Mouse (Mus musculus): Measurements from ENCODE around the gene Stat2.
"Not testable (repeated sequence)": the region's sequence is repeated elsewhere in the genome, so short reads cannot be mapped to it uniquely, and the experiment has no call there.

Gene Stat2

GRCm38 (mm10) chr10:128259946-128260345, 10.4 kb upstream of the Stat2 start:
- no peak for DNase-seq

DNA sequence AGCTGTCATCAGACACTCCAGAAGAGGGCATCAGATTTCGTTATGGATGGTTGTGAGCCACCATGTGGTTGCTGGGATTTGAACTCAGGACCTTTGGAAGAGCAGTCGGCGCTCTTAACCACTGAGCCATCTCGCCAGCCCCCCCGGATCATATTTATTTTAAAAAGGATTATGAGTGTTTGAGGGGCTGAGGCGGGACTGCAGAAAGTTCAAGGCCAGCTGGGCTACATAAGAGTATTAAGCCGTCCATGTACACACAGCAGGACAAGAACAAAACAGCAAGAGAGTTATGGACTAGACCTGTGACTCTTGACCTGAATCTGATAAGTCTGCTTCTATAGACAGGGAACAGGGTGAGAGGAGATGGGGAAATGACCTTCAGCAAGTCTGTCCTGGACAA, 10.0 kb upstream of the Stat2 start:
- DNase-seq: not testable (repeated sequence)

DNA sequence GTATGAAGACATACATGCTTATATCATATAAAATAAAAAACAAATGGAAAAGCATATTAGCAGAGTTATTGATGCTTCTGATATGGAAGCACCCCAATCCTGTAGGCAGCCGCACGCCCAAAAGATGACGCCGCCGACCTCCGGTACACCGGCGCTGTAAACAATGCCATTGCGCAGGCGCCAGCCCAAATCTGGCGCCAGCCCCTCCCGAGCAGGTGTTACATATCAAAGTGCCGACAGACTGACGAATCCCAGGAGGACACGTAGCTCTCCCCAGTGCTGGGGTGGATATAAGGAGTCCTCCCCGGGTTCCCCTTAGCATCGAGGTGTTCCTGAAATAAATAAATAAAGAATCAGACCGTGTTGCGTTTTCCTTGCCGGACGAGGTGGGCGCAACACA, 8.1 kb upstream of the Stat2 start:
- no peak for DNase-seq

DNA sequence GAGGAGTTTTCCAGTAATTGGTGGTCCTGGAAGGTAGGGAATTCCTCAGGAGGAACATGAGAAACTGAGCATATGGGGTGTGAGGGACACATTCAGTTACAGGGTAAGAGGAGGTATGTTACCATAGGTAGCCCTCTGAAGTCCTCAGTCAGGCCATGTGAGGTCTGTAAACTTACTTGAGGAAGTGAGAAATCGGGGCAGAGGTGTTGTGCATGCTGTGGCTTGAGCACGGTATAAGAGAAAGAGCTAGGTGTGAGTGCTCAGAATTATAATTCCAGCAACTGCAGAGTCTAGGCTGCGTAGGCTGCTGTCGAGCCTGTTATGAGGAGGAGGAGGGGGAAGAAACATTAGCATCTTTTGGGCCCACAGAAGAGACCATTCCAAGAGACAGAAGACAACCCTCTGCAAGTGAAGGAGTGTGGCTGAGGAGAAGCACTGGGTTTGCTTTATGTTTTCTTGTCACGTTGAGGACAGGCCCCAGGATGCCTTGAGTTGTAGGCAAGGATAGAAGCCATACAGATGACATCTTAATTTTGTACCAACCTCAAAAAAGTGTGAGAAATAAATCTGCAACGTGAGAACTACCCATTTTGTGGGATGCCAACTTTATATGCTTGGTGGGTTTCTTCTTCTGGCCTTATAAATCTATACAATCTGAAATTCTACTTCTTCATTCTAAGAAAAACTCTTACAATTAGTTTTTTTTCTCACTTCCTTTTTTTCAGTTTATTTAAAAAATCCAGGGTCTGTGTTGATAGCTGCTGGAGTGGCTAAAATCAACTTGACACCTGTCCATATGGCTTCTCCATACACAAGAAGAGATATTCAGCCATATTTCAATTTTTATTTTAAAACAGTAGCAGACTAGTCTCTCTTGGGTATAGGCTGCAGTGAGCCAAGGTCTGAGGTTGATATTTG, 6.7 kb upstream of the Stat2 start:
- no peak for DNase-seq

DNA sequence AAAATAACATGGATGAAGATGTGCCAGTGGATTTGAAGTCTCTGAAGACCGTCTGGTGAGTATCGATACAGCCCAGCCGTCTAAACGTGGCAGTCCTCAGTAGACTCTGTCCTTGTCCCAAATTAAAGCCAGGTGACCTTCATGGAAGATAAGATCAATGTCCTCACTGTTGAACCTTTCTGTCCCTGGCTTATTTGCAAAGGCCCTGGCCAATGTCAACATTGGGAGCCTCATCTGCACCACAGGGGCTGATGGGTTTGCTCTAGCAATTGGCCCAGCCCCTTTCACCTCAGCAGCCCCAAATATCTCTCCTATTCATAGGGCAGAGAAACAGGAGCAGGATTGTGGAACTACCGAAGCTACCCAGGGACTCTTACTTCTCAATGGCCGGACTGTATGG, 2.0 kb upstream of the Stat2 start, which contains the start of gene Apof:
Apof (plus strand) TSS at position 301 of the 400 bp plus-strand sequence.
- no peak for DNase-seq

GRCm38 (mm10) chr10:128269206-128269910, 1.0 kb upstream of the Stat2 start:
- DNase-seq: no peak

DNA sequence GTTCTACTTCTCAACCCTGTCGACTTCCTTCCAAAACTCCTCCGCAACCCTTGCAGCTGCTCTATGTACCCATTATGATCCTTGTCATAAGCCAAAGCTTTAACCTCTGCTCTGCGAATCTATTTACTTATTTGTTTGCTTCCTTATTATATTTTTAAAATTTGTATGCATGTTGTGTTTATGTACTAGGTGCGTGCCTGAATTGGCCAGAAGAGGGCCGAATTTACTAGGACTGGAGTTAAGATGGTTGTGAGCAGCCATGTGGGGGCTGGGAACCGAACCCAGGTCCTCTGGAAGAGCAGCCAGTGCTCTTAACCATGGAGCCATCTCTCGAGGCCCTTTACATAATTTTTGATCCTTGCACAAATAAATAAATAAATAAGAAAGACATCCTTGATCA, 507 bp downstream of the Stat2 start:
- no peak for DNase-seq

GRCm38 (mm10) chr10:128271883-128272282, 1.5 kb downstream of the Stat2 start:
- DNase-seq: peak; percentile 40

DNA sequence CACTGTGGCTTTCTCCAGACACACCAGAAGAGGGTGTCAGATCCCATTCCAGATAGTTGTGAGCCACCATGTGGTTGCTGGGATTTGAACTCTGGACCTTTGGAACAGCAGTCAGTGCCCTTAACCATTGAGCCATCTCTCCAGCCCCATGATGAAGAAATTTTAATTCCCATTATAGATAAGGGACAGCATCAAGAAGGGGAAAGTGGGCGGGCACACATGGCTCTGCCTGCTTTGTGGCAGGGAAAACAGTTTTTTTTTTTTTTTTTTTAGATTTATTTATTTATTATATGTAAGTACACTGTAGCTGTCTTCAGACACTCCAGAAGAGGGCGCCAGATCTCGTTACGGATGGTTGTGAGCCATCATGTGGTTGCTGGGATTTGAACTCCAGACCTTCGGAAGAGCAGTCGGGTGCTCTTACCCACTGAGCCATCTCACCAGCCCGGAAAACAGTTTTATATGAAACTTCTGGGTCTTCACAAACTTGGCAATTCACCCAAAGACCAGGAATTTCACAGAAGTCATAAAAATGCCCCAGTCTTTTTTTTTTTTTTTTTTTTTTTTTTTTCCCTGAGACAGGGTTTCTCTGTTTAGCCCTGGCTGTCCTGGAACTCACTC, 2.6 kb downstream of the Stat2 start:
- not testable (repeated sequence) for DNase-seq

DNA sequence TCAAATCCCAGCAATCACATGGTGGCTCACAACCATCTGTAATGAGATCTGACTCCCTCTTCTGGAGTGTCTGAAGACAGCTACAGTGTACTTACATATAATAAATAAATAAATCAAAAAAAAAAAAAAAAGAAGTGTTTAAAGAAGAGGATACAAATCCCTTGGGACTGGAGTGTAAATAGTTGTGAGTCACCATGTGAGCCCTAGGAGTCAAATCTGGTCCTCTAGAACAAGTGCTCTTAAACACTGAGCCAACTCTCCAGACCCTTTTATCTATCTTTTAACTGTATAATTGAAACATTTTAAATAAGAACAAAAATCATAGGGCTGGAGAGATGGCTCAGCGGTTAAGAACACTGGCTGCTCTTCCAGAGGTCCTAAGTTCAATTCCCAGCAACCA, 5.0 kb downstream of the Stat2 start:
- not testable (repeated sequence) for DNase-seq

DNA sequence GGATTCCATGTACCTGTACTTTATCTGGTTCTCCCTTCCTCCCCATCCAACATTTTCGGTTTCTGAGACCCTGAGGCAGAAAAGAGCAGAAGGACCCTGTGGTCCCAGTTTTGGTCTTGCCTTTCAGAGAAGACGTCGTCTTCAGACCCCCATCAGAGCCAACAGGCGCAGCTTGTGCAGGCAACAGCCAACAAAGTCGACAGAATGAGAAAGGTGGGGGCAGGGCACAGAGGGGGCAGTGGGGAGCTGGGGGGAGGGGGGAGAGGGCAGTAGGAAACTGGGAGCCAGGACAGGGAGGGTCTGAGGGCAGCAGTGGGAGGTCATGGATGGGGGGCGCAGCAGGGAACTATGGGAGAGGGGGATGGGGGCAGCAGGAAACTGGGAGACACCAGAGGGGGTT, 7.8 kb downstream of the Stat2 start:
- DNase-seq: no peak

GRCm38 (mm10) chr10:128280943-128281342, 10.6 kb downstream of the Stat2 start:
- DNase-seq: peak; percentile 56

DNA sequence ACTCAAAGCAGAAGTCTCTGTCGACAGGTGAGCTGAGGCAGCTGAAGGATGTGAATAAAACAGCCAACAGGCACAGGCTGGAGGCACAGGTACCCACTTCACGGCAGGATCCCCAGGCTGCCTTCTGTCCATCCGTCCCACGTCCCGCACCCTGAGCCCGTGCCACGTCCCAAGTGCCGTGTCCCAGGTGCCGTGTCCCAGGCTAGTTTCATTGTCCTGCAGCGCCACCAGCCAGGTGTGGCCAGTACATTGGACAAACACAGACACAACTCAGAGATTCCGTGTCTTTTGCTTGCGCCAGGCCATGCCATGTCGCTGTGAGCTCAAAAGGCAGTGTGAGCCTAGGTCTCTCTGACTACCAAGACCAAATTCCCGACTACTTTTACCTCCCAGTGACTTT, 11.3 kb downstream of the Stat2 start:
- no peak for DNase-seq

DNA sequence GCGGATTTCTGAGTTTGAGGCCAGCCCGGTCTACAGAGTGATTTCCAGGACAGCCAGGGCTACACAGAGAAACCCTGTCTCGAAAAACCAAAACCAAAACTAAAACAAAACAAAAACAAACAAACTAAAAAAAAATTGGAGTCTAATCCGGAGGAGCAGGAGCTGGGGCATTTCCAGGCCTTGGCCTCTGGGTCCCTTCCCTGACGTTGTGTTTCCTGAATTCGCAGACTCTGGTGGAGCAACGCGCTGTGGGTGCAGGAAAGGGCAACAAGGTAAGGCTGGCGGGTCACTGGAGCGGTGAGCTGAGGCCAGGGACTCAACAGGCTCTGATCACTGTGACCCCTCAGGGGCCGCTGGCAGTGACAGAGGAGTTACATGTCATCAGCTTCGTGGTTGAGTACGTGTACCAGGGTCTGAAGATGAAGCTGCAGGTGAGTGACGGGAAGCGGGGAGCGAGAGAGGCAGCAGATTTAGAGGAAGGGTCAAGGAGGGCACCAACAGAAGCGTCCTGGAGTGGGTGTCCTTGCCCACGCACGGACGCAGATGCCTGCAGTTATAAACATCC, 12.6 kb downstream of the Stat2 start:
- DNase-seq: peak; percentile 33

DNA sequence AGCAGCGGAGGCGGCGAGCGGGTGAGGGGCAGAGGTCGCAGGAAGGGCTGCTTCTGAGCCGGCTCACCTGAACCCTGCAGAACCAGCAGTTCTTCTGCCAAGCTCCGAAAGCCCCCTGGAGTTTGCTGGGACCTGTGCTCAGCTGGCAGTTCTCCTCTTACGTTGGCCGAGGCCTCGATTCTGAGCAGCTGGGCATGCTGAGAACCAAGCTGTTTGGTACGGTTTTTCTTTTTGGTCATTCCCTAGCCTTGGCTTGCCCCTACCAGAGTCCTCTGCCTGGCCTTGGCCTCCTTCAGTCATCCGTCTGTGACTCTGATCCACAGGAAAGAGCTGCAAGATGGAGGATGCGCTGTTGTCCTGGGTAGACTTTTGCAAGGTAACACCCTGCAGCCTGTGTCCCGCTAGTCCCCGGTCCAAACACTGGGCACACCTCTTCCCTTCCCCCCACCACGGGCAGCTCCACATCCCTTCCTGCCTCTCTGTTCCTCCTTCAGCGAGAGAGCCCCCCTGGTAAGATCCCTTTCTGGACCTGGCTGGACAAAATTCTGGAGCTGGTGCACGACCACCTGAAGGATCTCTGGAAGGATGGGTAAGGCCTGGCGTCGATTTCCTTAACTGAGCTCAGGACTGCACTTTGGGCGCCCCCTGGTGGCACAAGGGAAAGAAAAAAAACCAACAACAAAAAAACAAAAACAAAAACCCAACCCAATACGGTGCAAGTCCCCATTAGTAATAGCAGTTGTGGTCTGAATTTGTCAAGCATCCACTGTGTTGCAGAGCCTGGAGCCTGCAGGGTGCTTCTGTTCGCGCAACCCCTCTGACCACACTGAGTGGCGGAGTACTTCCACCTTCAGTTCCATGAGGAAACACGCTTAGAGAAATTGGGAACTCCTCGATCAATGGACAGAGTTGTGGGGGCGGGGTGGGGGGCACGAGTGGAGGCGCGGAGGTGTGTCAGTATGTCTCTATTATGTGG, 13.5 kb downstream of the Stat2 start:
- DNase-seq: peak; percentile 74

- not testable (repeated sequence) for DNase-seq
Observed at GRCm38 (mm10) chr10:128290594-128290993, 20.2 kb downstream of the Stat2 start.

DNA sequence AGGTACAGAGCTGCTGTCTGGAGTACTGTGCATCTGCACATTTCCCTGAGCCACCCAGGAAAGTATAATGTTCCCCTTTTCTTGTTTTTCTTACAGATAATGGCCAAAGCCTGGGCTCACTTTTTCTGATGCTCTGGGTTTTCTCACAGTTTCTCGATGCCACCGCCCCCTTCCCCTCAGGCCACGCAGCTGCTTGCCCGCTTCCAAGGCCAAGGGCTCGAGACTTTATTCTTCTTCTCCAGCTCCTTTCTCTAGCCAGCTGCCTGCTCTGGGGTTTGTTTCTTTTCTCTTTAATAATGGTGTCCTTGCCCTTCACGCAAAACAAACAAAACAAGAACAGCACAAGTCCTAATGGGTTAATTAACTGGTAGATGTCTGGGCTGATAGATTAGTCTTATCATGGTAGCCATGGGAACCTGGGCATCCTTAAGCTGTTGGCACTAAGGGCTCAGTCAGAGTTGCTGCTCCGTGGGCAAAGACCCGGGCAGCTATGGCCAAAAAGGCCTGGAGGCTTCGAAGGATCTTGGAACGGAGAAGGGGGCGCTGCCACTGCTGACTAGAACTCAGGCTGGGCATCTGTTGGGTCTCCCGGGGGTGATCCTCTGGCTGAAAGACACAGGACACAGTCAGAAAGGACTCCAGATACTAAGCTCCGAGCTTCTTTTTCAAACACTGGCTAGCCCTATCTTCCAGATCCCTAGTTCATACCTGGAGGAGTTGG, 26.2 kb downstream of the Stat2 start:
- DNase-seq: no peak

GRCm38 (mm10) chr10:128297221-128297620, 26.9 kb downstream of the Stat2 start:
- no peak for DNase-seq

GRCm38 (mm10) chr10:128297622-128298021, 27.3 kb downstream of the Stat2 start:
- no peak for DNase-seq

DNA sequence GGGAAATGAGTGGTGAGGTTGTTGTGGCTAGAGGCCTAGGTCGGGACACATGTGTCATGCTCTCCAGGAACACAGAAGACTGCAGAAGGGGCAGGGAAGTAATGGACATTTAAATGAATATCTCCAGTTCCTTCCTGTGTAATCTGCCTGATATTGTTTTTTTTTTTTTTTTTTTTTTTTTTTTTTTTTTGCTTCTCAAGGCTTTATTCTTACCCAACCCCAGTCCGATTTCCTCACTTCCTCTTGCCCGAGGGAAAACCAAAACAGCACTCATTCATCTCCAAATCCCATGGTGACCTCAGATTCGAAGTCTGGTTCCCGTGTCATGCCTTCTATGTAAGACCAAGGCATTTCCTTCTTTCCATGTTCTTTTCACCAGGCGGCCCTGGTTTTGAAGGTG, 27.9 kb downstream of the Stat2 start:
- DNase-seq: no peak

- no peak for DNase-seq
Observed at GRCm38 (mm10) chr10:128298702-128299171, 28.4 kb downstream of the Stat2 start, which contains the start of gene Il23a. TSS of gene Il23a (minus strand) at chr10:128298752.
